Mouse (Mus musculus) thymus, postnatal 4 days (tissue): ENCODE data around the gene Mogat2.

Experiments
- DNase-seq: peaks from one replicate; pipeline ENCODE4 v3.0.0; 2021

Gene Mogat2

GRCm38 (mm10) chr7:99191411-99191810 lies 47.0 kb downstream of the Mogat2 start:
- no peak for DNase-seq

- no peak for DNase-seq
Measured at GRCm38 (mm10) chr7:99189885-99190284, 48.5 kb downstream of the Mogat2 start.

DNA sequence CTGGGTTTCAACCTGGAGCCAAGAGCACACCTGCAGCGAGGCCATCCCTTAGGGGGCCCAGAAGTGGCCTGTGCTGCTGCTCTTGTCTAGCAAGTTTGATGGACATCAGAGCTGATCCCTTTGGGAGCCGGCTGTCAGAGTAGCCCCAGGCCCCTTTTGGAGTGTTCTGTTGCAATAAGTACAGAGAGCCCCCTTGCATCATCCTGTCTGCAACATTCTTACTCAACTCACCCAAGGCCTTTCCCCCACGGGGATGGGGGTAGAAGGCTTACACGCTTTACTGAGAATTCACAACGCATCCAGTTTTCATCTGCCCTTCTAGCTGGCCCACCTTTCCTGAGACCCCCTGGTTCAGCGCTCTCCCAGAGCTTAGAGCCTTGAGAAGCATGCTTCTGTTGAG lies 49.8 kb downstream of the Mogat2 start:
- DNase-seq: no peak

DNA sequence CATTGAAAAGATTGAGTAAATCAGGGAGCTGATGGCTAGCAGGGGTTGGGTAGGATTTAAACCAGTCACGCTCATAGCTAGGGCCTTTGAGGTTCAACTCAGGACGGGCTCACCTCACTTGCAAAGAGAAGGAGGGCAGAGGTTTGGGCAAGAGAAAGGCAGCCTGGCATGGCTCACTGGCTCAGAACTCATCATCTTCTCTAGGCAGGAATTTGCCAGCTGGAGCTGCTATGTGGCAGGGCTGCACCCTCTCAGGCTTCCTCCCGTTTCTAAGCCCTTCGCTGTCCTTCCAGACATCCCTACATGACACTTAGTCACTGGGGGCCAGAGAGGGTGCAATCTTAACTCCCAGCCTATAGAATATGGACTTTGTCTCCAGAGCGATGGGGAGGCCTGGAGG lies 51.0 kb downstream of the Mogat2 start:
- DNase-seq: no peak

DNA sequence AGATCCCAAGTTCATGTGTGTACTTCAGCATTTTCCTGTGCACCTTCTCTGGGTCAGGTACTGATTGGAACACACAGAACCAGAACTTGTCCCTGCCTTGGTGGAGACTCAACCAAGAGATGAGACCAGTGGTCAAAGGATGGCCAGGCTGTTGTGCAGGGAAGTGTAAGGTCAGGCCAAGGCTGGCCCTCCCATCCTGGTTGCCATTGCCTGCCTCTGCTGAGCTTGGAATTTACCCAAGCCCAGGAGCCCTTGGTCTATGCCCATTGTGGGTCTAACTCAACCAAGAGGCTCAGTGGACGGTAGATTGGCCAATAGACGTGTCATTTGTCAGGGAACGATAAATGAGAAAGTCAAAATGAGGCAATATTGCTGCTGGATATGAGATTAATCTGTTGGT lies 53.0 kb downstream of the Mogat2 start:
- DNase-seq: no peak

DNA sequence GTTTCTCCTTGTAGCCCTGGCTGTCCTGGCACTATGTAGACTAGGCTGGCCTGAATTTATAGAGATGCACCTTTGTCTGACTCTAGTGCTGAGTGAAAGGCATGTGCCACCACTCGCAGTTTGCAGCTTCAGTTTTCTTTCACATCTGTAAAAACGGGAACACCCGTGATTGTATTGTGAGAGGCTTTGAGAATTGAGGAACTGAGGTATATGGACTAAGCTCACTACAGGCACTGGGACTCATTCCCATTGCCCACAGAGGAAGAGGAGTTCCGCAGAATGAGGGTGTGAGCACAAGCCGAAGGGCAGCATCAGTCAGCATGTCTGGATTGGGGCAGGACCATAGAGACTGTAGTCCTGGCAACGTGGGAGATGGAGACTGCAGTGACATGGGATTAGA lies 54.7 kb downstream of the Mogat2 start:
- DNase-seq: no peak

DNA sequence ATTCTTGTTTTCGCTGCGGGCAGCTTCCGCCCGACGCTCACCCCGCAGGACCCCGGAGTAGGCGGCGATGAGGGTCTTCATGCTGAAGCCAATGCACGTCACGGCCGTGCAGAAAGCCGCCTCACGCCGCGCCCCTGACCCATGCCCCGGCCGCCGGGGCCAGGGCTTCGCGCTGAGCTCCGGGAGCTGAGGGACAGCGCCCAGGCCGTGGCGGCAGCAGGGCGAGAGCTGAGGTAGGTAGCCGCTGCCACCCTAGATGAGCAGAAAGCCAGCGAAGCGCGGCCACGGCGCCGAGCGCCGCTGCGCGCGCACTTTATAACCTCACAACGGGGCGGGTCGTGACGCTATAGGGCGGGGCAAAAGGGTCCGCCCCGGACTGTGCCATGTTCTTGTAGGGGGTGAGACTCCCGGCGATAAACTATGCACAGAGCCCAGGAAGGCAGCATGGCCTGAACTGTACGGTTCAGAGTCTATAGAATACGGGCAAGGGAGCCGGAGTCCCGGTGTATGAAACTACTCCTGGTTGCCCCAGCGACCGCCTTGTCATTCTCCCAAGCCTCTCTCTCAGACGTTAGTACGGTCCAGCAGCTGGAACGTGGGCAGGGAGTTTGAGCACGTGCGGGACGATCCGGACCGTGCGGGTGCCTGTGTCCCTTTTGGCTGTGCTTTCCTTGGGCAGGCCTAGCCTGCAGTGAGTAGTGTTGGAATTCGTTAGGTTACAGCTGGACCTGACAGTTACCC lies 55.8 kb downstream of the Mogat2 start, which contains the start of gene Dgat2:
Gene Dgat2, minus strand, starts transcription at position 288 of the 741 bp plus-strand sequence.
- DNase-seq: peak; percentile 96

- no peak for DNase-seq
Measured at GRCm38 (mm10) chr7:99181619-99182431, 56.6 kb downstream of the Mogat2 start.

- DNase-seq: no peak
Measured at GRCm38 (mm10) chr7:99180162-99180561, 58.3 kb downstream of the Mogat2 start.

DNA sequence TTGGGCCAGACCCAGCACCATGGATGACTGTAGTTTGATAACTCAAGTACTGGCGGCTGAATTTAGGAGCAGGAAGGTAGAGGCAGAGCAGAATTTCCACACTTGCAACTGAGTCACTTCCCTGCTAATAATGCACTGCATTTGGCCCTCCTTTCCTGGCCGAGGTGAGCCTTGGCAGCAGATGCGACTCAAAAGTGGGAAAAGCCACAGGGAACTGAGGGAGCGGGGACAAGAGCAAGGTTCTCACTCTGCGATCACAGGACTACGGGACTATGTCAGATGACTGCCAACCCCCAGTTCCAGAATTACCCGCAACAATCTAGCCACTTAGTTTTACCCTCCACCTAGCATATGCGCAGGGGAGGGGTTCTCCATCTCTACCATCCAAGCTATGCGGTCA lies 59.1 kb downstream of the Mogat2 start:
- DNase-seq: no peak

- DNase-seq: no peak
Measured at GRCm38 (mm10) chr7:99177386-99177785, 61.0 kb downstream of the Mogat2 start.

DNA sequence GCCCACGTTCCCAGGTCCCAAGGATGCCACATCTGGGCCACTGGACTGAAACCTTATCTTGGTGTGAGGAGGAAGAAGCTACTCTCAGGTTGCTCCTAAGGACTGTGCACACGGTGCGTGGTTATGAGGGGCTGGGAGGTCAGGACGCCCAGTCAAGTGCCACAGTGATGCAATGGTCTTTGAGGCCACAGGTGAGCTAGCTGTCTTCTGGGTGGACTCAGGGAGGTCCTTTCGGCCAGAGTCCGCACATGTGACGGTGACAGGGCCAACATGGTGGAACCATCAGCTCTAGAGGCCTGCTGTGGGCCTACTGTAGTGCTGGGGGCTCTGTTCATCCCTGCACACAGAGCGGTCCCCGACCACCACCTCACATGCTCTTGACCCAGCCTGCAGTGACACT lies 62.8 kb downstream of the Mogat2 start:
- no peak for DNase-seq

- DNase-seq: no peak
Measured at GRCm38 (mm10) chr7:99175118-99175517, 63.3 kb downstream of the Mogat2 start.

DNA sequence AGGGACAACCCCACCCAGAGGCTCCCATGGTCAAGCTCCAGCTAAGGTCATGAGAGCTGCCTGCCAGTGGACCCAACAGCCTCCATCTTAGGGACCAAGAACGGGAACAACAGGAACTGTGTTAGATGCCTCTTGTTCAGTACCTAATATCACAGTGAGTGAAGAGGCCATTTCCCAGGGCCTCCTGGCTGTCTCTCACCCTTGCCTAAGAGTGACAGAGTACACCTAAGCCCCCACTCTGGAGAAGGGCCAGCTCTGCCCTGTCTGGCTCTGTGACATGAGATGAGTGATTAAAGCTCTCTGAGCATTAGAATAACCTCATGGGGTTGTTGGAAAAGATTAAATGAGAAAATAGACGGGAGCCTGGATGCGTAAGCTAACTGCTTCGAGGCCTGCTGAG lies 64.4 kb downstream of the Mogat2 start:
- no peak for DNase-seq

- no peak for DNase-seq
Measured at GRCm38 (mm10) chr7:99172898-99173297, 65.5 kb downstream of the Mogat2 start.

GRCm38 (mm10) chr7:99171730-99172463 lies 66.5 kb downstream of the Mogat2 start:
- DNase-seq: no peak

- no peak for DNase-seq
Measured at GRCm38 (mm10) chr7:99170519-99170918, 67.9 kb downstream of the Mogat2 start.

DNA sequence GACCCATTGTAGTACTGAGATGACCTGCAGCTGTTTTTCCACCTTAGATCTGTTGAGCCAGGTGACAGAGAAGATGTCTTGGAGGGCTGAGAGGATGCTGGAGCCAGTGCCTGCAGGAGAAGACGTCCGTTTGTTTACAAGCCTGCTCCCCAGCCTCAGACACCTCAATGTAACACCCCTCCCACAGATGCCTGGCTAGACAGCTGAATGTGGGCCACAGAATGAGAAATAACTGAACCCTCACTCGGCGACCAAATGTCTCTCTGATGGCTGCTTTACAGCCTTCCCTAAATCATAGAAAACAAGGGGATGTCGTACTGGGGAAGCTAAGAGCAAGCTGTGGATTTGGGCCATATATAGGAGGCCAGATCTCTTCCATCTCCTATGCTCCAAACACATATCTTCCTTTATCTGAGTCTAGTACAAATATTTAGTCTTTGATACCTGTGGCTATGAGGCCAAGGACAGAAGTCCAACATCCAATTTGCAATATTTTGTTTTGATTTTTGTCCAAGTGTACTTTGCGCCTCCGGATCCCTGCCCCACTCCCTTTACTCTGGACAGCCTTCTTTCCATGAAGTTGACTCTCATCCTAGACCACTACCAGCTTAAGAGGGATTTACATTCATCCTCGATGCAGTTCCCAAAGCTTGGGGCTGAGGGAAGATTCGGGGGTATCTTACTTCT lies 68.6 kb downstream of the Mogat2 start:
- DNase-seq: no peak
